Comparison of ENCODE assay signal across 9 mouse cellular contexts in the genomic region with DNA sequence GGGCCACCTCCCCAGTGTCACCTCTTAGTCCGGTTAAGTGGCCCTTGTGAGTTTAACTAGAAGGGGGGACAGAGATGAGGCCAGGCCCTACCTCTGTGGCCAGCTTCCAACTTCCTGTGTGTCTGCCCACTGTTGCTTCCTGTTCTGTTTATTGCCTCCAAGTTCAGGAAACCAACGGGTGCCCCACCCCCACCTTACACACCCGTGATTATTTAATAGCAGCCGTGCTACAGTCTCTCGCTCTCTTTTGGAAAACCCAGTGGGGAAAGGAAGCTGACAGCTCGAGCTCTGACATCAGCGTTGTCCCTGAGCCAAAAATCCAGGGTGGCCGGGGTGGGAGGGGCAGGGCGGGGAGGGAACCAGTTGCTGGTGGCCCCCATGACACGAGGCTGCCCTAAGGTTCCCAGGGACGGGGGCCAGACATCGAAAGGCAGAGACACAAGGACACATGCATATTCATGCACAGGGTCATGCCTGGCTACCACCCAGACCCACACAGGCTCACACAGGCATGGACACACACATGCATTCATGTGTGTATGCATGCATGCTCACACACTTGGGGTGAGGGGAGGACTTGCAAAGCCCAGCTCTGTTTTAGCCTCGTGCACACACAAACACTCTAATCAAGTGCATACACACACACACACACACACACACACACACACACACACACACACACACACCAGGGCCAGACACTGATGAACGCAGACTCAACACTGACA. TPM values are rescaled to one million over a fixed set of nuclear protein-coding genes. Genes with fewer than 3 reads are reported as not detected.
A peak's percentile ranks its signal among the peaks of the same experiment; 100 is the strongest.
DNase-seq lines count a peak whose midpoint lies in the region; ATAC-seq and TF ChIP-seq lines count a peak whose summit lies in the region.
"Had no signal": no experiment of that assay in that cellular context is flagged by ENCODE, and none has a peak within 500 bp of the region (broad histone marks: within the 10 kb centered on the region; RNA-seq: fewer than 3 reads in every experiment).

No protein-coding gene starts in this region.

- ATAC-seq in heart, embryonic 11.5 days (replicated peaks; ENCODE audit: insufficient number of reproducible peaks, low FRiP score, low TSS enrichment), result no peak
- no peak; the same call in 1 of the 2 replicates for ATAC-seq in limb, embryonic 14.5 days (ENCODE audit: low FRiP score, low read depth)

- WGBS in heart, embryonic 11.5 days (ENCODE audit: insufficient replicate concordance), result 50% methylated on average over 14 of the region's 14 CpGs
- WGBS in limb, embryonic 14.5 days, result 27% methylated on average over 14 of the region's 14 CpGs

- H3K4me1 ChIP-seq in heart, embryonic 11.5 days (ENCODE audit: control insufficient read depth, insufficient read depth, low read length), result peaks cover 22% of the 10 kb centered on the region
- peaks cover 40% of the 10 kb centered on the region for H3K4me1 ChIP-seq in limb, embryonic 14.5 days (ENCODE audit: control insufficient read depth, insufficient read depth, low read length)

- H3ac ChIP-seq in myocyte (ENCODE audit: control insufficient read depth, insufficient read length), result no peak overlapping the region

- H3K9me3 ChIP-seq in heart, embryonic 11.5 days (replicated peaks; ENCODE audit: control insufficient read depth, low read length), result no peaks in the 10 kb centered on the region
- no peaks in the 10 kb centered on the region for H3K9me3 ChIP-seq in limb, embryonic 14.5 days (ENCODE audit: control insufficient read depth, low read length)

- H3K79me2 ChIP-seq in myocyte (ENCODE audit: control insufficient read depth, insufficient read depth), result no peaks in the 10 kb centered on the region

- DNase-seq in heart, adult 18-20 months, result peak; percentile 66 to 71
- DNase-seq in adrenal gland, postnatal 36 days, result peak; percentile 36 to 68
- DNase-seq in heart, postnatal 10 days, result peak; percentile 67 to 78
- DNase-seq in limb, embryonic 14.5 days (ENCODE audit: low spot score), result peak; percentile 52
- DNase-seq in ovary, postnatal 14 days (ENCODE audit: low spot score), result no peak
- DNase-seq in layer of hippocampus, adult 8-10 months (ENCODE audit: low spot score in 2 of 2), result no peak

- H3K9ac ChIP-seq in heart, embryonic 11.5 days (ENCODE audit: low read depth, low read length), result no peak overlapping the region
- H3K9ac ChIP-seq in limb, embryonic 14.5 days (ENCODE audit: low read depth, low read length, severe bottlenecking), result 0 out of 2 replicates have a peak overlapping the region, but pooled peaks have one; percentile 7

- H3K4me3 ChIP-seq in heart, embryonic 11.5 days (ENCODE audit: low read depth, low read length), result no peak overlapping the region
- no peak overlapping the region for H3K4me3 ChIP-seq in limb, embryonic 14.5 days (replicated peaks; ENCODE audit: low read length)
- H3K4me3 ChIP-seq in myocyte, result no peak overlapping the region

- no peak overlapping the region for H3K27ac ChIP-seq in heart, embryonic 11.5 days (ENCODE audit: low read depth, low read length)
- H3K27ac ChIP-seq in limb, embryonic 14.5 days (replicated peaks; ENCODE audit: low read depth, low read length), result no peak overlapping the region
- H3K27ac ChIP-seq: macrophage had no signal

- no peak overlapping the region for H3K4me2 ChIP-seq in heart, embryonic 11.5 days
- peak overlapping the region; percentile 15; the same call in 1 of the 2 replicates for H3K4me2 ChIP-seq in limb, embryonic 14.5 days (replicated peaks; ENCODE audit: low read depth, low read length, severe bottlenecking)
- H3K4me2 ChIP-seq in myocyte (ENCODE audit: low read depth), result peak overlapping the region; percentile 50

- peaks cover 20% of the 10 kb centered on the region for H3K27me3 ChIP-seq in heart, embryonic 11.5 days (ENCODE audit: control insufficient read depth, insufficient read depth, low read length)
- H3K27me3 ChIP-seq in limb, embryonic 14.5 days (ENCODE audit: control insufficient read depth, insufficient read depth, low read length), result peaks cover 8% of the 10 kb centered on the region; the same call in 1 of the 2 replicates
- no peaks in the 10 kb centered on the region for H3K27me3 ChIP-seq in myocyte (ENCODE audit: control insufficient read depth, insufficient read depth, insufficient read length)

- intact Hi-C loops in heart, postnatal 10 days (cut with DNase I), result loop anchor here (10.0 kb wide), 1 partner anchor 444 kb away; the partner anchor contains the start of genes Uqcr10 and Zmat5

- no peaks in the 10 kb centered on the region for H3K36me3 ChIP-seq in heart, embryonic 11.5 days (ENCODE audit: control insufficient read depth, insufficient read depth, low read length)
- no peaks in the 10 kb centered on the region for H3K36me3 ChIP-seq in limb, embryonic 14.5 days (ENCODE audit: control insufficient read depth, insufficient read depth, low read length)
- no peaks in the 10 kb centered on the region for H3K36me3 ChIP-seq in myocyte (ENCODE audit: control insufficient read depth, insufficient read depth)

- TF ChIP-seq POLR2A in limb, embryonic 14.5 days (IDR thresholded peaks at IDR 0.05; ENCODE audit: borderline replicate concordance, extremely low read depth, insufficient read depth, insufficient read length), result no peak
- no peak for TF ChIP-seq POLR2A in myocyte (IDR thresholded peaks at IDR 0.05; ENCODE audit: insufficient read length, low read depth)

TF ChIP-seq in myocyte, 11 proteins besides CTCF, POLR2A, EP300 and RAD21:
- TF ChIP-seq MAX (IDR thresholded peaks at IDR 0.05; ENCODE audit: low read depth), result no peak
- TF ChIP-seq TCF12 (IDR thresholded peaks at IDR 0.05; ENCODE audit: insufficient read depth, poor library complexity, severe bottlenecking), result no peak
- TF ChIP-seq TCF3 (IDR thresholded peaks at IDR 0.05; ENCODE audit: insufficient read length, low read depth), result no peak
- TF ChIP-seq SRF (IDR thresholded peaks at IDR 0.05; ENCODE audit: control insufficient read depth, insufficient read length, low read depth), result no peak
- no peak for TF ChIP-seq POLR2AphosphoS2 (IDR thresholded peaks at IDR 0.05; ENCODE audit: insufficient read length, low read depth)
- TF ChIP-seq CEBPB (IDR thresholded peaks at IDR 0.05; ENCODE audit: insufficient read depth, poor library complexity, severe bottlenecking), result no peak
- TF ChIP-seq REST (IDR thresholded peaks at IDR 0.05; ENCODE audit: insufficient read depth, insufficient read length), result no peak
- no peak for TF ChIP-seq MYOD1 (IDR thresholded peaks at IDR 0.05; ENCODE audit: control insufficient read depth in 1 of 3, insufficient read length in 2 of 3, low read depth in 2 of 3)
- TF ChIP-seq USF1 (IDR thresholded peaks at IDR 0.05; ENCODE audit: low read depth), result no peak
- TF ChIP-seq E2F4 (IDR thresholded peaks at IDR 0.05; ENCODE audit: insufficient read depth), result no peak
- no peak for TF ChIP-seq MYOG (IDR thresholded peaks at IDR 0.05; ENCODE audit: control insufficient read depth in 1 of 3, insufficient read depth in 1 of 3, insufficient read length in 2 of 3, low read depth in 2 of 3)

RNA-seq across cellular contexts. Expression of gene Lif, which starts 3.3 kb away (rescaled TPM):
- total RNA-seq in heart, adult 18-20 months (2021), result under 1 TPM; 0.10 TPM
- 0.06 and 0.11 TPM in 2 replicates for polyA plus RNA-seq in heart, embryonic 11.5 days (2014; fragmentation: Nextera tagmentation; extraction: Ambion mirVana)
- under 1 TPM; 0.10 to 0.56 TPM for total RNA-seq in adrenal gland, postnatal 36 days (2021)
- under 1 TPM; 0.55 to 0.62 TPM for total RNA-seq in heart, postnatal 10 days (2021)
- 0.89 and 1.4 TPM in 2 replicates for polyA plus RNA-seq in limb, embryonic 14.5 days (2012; rRNA removed)
- 0.26 and 0.50 TPM in 2 replicates for polyA plus RNA-seq in limb, embryonic 14.5 days (2014; fragmentation: Nextera tagmentation; extraction: Ambion mirVana)
- polyA plus RNA-seq in myocyte (2012; fragmentation: generic; extraction: Trizol), result 5.2 TPM
- total RNA-seq in layer of hippocampus, adult 8-10 months (2022), result 1 to 10 TPM in 3 of 4 experiments, under 1 TPM in 1; 0.71 to 2.8 (median 1.6) TPM

RNA-seq across cellular contexts. Expression of gene Osm, which starts 24.4 kb away (rescaled TPM):
- under 1 TPM in 1 of 2 experiments, not detected in 1; 0.15 TPM for total RNA-seq in heart, adult 18-20 months (2021)
- polyA plus RNA-seq in heart, embryonic 11.5 days (2014; fragmentation: Nextera tagmentation; extraction: Ambion mirVana), result 0.10 and 0.11 TPM in 2 replicates
- under 1 TPM in 1 of 2 experiments, not detected in 1; 0.26 TPM for total RNA-seq in adrenal gland, postnatal 36 days (2021)
- total RNA-seq in heart, postnatal 10 days (2021), result not detected
- 0.26 and 0.33 TPM in 2 replicates for polyA plus RNA-seq in limb, embryonic 14.5 days (2012; rRNA removed)
- polyA plus RNA-seq in limb, embryonic 14.5 days (2014; fragmentation: Nextera tagmentation; extraction: Ambion mirVana), result 0.17 and 0.18 TPM in 2 replicates
- polyA plus RNA-seq in myocyte (2012; fragmentation: generic; extraction: Trizol), result not detected
- total RNA-seq in layer of hippocampus, adult 8-10 months (2022), result under 1 TPM in 2 of 4 experiments, not detected in 2; 0.65 to 0.93 TPM

RNA-seq across cellular contexts. Expression of gene Castor1, which starts 42.6 kb away (rescaled TPM):
- total RNA-seq in heart, adult 18-20 months (2021), result 1 to 10 TPM; 5.7 to 5.9 TPM
- 2.2 and 2.5 TPM in 2 replicates for polyA plus RNA-seq in heart, embryonic 11.5 days (2014; fragmentation: Nextera tagmentation; extraction: Ambion mirVana)
- 1 to 10 TPM; 4.0 to 4.6 TPM for total RNA-seq in adrenal gland, postnatal 36 days (2021)
- 10 to 100 TPM in 1 of 2 experiments, 1 to 10 TPM in 1; 7.9 to 10.4 TPM for total RNA-seq in heart, postnatal 10 days (2021)
- 10.6 and 12.4 TPM in 2 replicates for polyA plus RNA-seq in limb, embryonic 14.5 days (2012; rRNA removed)
- polyA plus RNA-seq in limb, embryonic 14.5 days (2014; fragmentation: Nextera tagmentation; extraction: Ambion mirVana), result 10.3 and 13.9 TPM in 2 replicates
- 3.1 TPM for polyA plus RNA-seq in myocyte (2012; fragmentation: generic; extraction: Trizol)
- 1 to 10 TPM; 3.1 to 5.8 (median 4.9) TPM for total RNA-seq in layer of hippocampus, adult 8-10 months (2022)

Comparison
In these comparisons a context has a peak if more than half of its experiments do, and no peak if none do; other contexts are left out.
1. DNase-seq: peak in heart, adult 18-20 months (2 of 2), adrenal gland, postnatal 36 days (2 of 2), heart, postnatal 10 days (2 of 2) and limb, embryonic 14.5 days (single experiment); none in ovary, postnatal 14 days (single experiment) and layer of hippocampus, adult 8-10 months (0 of 2).